Mouse (Mus musculus): ENCODE data around the gene Gm26602. TPM values are rescaled to one million over a fixed set of nuclear protein-coding genes. Genes with fewer than 3 reads are reported as not detected.
A peak's percentile ranks its signal among the peaks of the same experiment; 100 is the strongest.
"Not testable (repeated sequence)": the region's sequence is repeated elsewhere in the genome, so short reads cannot be mapped to it uniquely, and the experiment has no call there.

Gm26602 gene
- polyA plus RNA-seq, 1 experiment from 2014 or later = 7.4 TPM

DNA sequence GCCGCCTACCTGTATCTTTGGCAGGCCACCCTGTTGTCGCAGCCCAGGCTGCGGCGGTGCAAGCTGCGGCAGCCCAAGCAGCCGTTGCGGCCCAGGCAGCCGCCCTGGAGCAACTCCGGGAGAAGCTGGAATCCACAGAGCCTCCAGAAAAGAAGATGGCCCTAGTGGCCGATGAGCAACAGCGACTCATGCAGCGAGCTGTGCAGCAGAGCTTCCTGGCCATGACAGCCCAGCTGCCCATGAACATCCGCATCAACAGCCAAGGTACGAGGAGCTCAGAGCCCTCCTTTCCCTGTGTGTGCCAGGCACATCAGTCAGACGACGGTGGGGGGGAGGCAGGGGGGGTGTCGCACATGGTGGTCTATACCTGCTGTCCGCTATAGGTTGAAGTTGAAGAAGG lies 40.0 kb downstream of the Gm26602 start:
- no peaks in the 10 kb centered on the region for H3K27me3 ChIP-seq (replicated peaks; ENCODE audit: control insufficient read depth, insufficient read depth, low read length)
- ATAC-seq (replicated peaks; ENCODE audit: low FRiP score) (no peak), DNase-seq (ENCODE audit: low spot score) (no peak)
- H3K9ac ChIP-seq (ENCODE audit: low read depth, low read length) = no peak overlapping the region
- H3K4me2 ChIP-seq = no peak overlapping the region
- no peak overlapping the region for H3K27ac ChIP-seq (ENCODE audit: low read depth, low read length)
- peaks cover 23% of the 10 kb centered on the region for H3K36me3 ChIP-seq (ENCODE audit: control insufficient read depth, insufficient read depth, low read length)
- 87% methylated on average over 18 of the region's 18 CpGs for WGBS
- no peaks in the 10 kb centered on the region for H3K9me3 ChIP-seq (ENCODE audit: control insufficient read depth, low read length)
- no peak overlapping the region for H3K4me3 ChIP-seq (ENCODE audit: low read depth, low read length)
- peaks cover 22% of the 10 kb centered on the region for H3K4me1 ChIP-seq (replicated peaks; ENCODE audit: control insufficient read depth, insufficient read depth, low read length)

DNA sequence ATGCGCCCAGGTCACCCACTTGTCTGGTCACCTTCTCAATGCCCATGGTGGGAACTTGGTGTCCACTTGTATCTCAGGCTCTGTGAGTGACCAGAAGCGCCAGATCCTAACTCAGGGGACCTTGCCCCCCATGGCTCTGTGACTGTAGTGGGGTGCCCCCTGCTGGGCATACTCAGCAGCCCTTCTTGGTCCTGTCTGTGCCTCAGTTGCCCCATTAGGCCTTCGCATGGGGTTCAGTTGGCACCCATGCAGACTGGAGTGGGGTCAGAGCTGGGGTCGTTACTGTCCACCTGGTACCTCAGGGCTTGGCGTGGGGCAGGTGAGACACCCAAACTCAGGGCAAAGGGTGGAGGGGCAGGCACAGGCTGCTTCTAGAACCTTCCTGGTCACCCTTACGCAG lies 43.3 kb downstream of the Gm26602 start:
- 81% methylated on average over 6 of the region's 6 CpGs for WGBS
- no peak overlapping the region for H3K9ac ChIP-seq (ENCODE audit: low read depth, low read length)
- peaks cover 23% of the 10 kb centered on the region for H3K36me3 ChIP-seq (ENCODE audit: control insufficient read depth, insufficient read depth, low read length)
- no peaks in the 10 kb centered on the region for H3K9me3 ChIP-seq (ENCODE audit: control insufficient read depth, low read length)
- no peak overlapping the region for H3K27ac ChIP-seq (ENCODE audit: low read depth, low read length)
- no peak overlapping the region for H3K4me3 ChIP-seq (ENCODE audit: low read depth, low read length)
- H3K4me2 ChIP-seq = no peak overlapping the region
- DNase-seq (ENCODE audit: low spot score) (no peak), ATAC-seq (replicated peaks; ENCODE audit: low FRiP score) (no peak)
- H3K4me1 ChIP-seq (replicated peaks; ENCODE audit: control insufficient read depth, insufficient read depth, low read length) = peaks cover 5% of the 10 kb centered on the region; the same call in 1 of the 2 replicates
- H3K27me3 ChIP-seq (replicated peaks; ENCODE audit: control insufficient read depth, insufficient read depth, low read length) = no peaks in the 10 kb centered on the region

- ATAC-seq (replicated peaks; ENCODE audit: low FRiP score) (no peak), DNase-seq (ENCODE audit: low spot score) (no peak)
Measured at GRCm38 (mm10) chr10:79955691-79956090, 45.0 kb downstream of the Gm26602 start.

DNA sequence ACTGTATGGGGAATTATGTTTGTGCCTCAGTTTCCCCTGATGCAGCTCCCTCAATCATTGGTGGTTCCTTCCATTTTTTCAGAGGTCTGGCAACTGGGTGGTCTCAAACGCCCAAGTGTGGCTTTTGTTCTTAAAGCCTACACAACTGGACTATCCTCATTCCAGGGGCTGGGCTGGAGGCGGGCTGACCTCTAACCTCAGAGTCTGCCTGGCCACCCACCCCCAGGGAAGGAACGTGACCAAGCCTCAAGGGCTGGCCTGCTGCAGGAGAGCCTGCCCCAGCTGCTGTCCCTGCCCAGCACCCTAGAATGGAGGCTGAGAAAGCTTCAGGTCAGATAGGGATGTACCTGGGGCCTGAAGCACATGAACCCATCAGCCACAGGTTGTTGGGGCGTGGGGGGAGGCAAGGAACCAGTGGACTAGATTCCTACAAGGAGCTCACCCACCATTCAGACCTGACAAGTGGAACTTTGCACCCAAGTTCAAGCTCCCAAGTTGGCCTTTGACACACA lies 46.0 kb downstream of the Gm26602 start:
- H3K4me1 ChIP-seq (replicated peaks; ENCODE audit: control insufficient read depth, insufficient read depth, low read length) = peaks cover 13% of the 10 kb centered on the region
- ATAC-seq (replicated peaks; ENCODE audit: low FRiP score) = no peak
- H3K9ac ChIP-seq (ENCODE audit: low read depth, low read length) = no peak overlapping the region
- no peak overlapping the region for H3K4me3 ChIP-seq (ENCODE audit: low read depth, low read length)
- no peak for DNase-seq (ENCODE audit: low spot score)
- peaks cover 6% of the 10 kb centered on the region; the same call in 1 of the 2 replicates for H3K36me3 ChIP-seq (ENCODE audit: control insufficient read depth, insufficient read depth, low read length)
- WGBS = 40% methylated on average over 4 of the region's 4 CpGs
- no peaks in the 10 kb centered on the region for H3K27me3 ChIP-seq (replicated peaks; ENCODE audit: control insufficient read depth, insufficient read depth, low read length)
- H3K4me2 ChIP-seq = no peak overlapping the region
- no peak overlapping the region for H3K27ac ChIP-seq (ENCODE audit: low read depth, low read length)
- H3K9me3 ChIP-seq (ENCODE audit: control insufficient read depth, low read length) = no peaks in the 10 kb centered on the region

More at GRCm38 (mm10) chr10:79955691-79956090, 45.0 kb downstream of the Gm26602 start:
- Histone ChIP-seq H3K4me3 (ENCODE audit: low read depth, low read length) (no peak overlapping the region), H3K27ac (ENCODE audit: low read depth, low read length) (no peak overlapping the region), H3K27me3 (replicated peaks; ENCODE audit: control insufficient read depth, insufficient read depth, low read length) (no peaks in the 10 kb centered on the region), H3K9me3 (ENCODE audit: control insufficient read depth, low read length) (no peaks in the 10 kb centered on the region), H3K36me3 (ENCODE audit: control insufficient read depth, insufficient read depth, low read length) (peaks cover 8% of the 10 kb centered on the region), H3K4me1 (replicated peaks; ENCODE audit: control insufficient read depth, insufficient read depth, low read length) (peaks cover 6% of the 10 kb centered on the region), H3K9ac (ENCODE audit: low read depth, low read length) (no peak overlapping the region), H3K4me2 (no peak overlapping the region)
- WGBS = 72% methylated on average over 9 of the region's 9 CpGs

DNA sequence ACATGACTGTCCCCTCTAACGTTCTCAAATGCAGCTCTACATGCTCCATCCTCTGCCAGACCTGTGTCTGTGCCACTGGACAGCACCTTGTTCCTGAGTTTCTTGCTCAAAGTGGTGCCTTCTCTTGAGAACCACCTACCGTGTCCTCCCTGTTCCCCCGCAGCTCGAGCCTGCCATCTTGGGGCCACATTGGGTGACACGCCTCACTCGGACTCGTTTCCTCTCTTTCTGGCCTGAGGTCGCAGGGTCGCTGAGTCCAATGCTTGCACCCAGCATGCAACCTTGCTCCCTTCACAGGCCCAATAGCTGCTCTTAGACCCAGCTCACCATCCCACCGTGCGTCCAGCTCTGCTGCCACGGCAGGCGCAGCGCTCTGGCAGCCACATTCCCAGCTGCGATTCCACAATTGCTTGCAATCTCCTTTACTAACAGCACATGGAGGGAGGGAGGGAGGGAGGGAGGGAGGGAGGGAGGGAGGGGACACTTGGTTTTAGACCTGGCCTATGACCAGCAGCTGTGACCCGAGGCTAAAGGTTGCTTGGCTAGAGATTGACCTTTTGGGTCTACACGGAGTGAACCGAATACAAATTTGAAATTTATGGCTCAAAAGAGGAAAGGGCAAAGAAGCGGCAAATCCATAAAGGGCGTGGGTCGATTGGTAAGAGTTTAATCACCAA lies 47.6 kb downstream of the Gm26602 start:
- H3K27ac ChIP-seq (ENCODE audit: low read depth, low read length) = peak overlapping the region; percentile 43
- H3K27me3 ChIP-seq (replicated peaks; ENCODE audit: control insufficient read depth, insufficient read depth, low read length) = no peaks in the 10 kb centered on the region
- peaks cover 13% of the 10 kb centered on the region for H3K4me1 ChIP-seq (replicated peaks; ENCODE audit: control insufficient read depth, insufficient read depth, low read length)
- no peak for ATAC-seq (replicated peaks; ENCODE audit: low FRiP score)
- peaks cover 20% of the 10 kb centered on the region for H3K36me3 ChIP-seq (ENCODE audit: control insufficient read depth, insufficient read depth, low read length)
- no peaks in the 10 kb centered on the region for H3K9me3 ChIP-seq (ENCODE audit: control insufficient read depth, low read length)
- H3K4me2 ChIP-seq = peak overlapping the region; percentile 51
- 17% methylated on average over 21 of the region's 21 CpGs for WGBS
- H3K4me3 ChIP-seq (ENCODE audit: low read depth, low read length) = 0 out of 2 replicates have a peak overlapping the region, but pooled peaks have one; percentile 10
- DNase-seq (ENCODE audit: low spot score) = peak; percentile 82
- peak overlapping the region; percentile 25; the same call in 1 of the 2 replicates for H3K9ac ChIP-seq (ENCODE audit: low read depth, low read length)

- not testable (repeated sequence) for ATAC-seq (replicated peaks; ENCODE audit: low FRiP score); H3K9ac ChIP-seq (ENCODE audit: low read depth, low read length); H3K9me3 ChIP-seq (ENCODE audit: control insufficient read depth, low read length); H3K27me3 ChIP-seq (replicated peaks; ENCODE audit: control insufficient read depth, insufficient read depth, low read length); DNase-seq (ENCODE audit: low spot score); H3K27ac ChIP-seq (ENCODE audit: low read depth, low read length)
- 39% methylated on average over 9 of the region's 10 CpGs for WGBS
- Histone ChIP-seq H3K4me3 (ENCODE audit: low read depth, low read length) (0 out of 2 replicates have a peak overlapping the region, but pooled peaks have one; percentile 10), H3K4me1 (replicated peaks; ENCODE audit: control insufficient read depth, insufficient read depth, low read length) (peaks cover 13% of the 10 kb centered on the region), H3K4me2 (peak overlapping the region; percentile 44), H3K36me3 (ENCODE audit: control insufficient read depth, insufficient read depth, low read length) (peaks cover 29% of the 10 kb centered on the region)
Measured at GRCm38 (mm10) chr10:79959412-79959811, 48.8 kb downstream of the Gm26602 start.

DNA sequence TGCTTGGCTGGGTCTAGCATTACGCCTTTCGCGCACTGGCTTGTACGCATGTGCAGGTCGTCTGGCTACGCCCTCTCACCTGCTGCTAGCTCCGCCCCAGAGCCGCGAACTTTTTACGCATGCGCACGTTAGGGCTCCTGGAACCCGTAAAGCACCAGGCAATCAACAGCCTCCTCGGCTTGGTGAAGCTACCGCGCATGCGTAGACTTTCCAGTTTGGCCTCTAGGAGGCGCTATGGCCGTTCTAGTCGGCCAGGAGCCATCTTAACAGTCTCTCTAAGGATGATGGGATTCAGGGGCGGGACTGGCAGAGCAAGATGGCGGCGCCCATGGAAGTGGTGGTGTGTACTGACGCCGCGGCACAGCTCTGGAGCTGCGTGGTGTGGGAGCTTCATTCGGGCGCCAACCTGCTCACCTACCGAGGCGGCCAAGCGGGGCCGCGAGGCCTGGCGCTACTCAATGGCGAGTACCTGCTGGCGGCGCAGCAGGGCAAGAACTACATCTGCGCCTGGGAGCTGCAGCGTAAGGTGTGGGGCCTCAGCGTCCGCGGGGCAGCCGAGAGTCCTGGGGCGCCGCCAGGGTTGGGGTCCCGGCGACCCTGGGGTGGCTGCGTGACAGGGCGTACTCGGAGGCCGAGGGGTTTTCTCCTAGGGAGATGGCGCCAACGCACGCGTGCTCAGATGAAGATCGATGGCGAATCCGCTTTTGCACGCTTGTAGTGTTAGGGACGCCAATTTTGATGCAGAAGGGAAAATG lies 49.4 kb downstream of the Gm26602 start, which contains the start of gene Wdr18:
Gene Wdr18 (plus strand): TSS at position 306 of the 755 bp plus-strand sequence.
- Histone ChIP-seq H3K36me3 (ENCODE audit: control insufficient read depth, insufficient read depth, low read length) (peaks cover 35% of the 10 kb centered on the region), H3K9me3 (ENCODE audit: control insufficient read depth, low read length) (no peaks in the 10 kb centered on the region), H3K9ac (ENCODE audit: low read depth, low read length) (peak within 1 kb of the TSS; percentile 84), H3K4me2 (peak within 1 kb of the TSS; percentile 77), H3K4me3 (ENCODE audit: low read depth, low read length) (peak within 1 kb of the TSS; percentile 97), H3K4me1 (replicated peaks; ENCODE audit: control insufficient read depth, insufficient read depth, low read length) (peaks cover 13% of the 10 kb centered on the region), H3K27me3 (replicated peaks; ENCODE audit: control insufficient read depth, insufficient read depth, low read length) (no peaks in the 10 kb centered on the region), H3K27ac (ENCODE audit: low read depth, low read length) (peak within 1 kb of the TSS; percentile 69; the same call in 1 of the 2 replicates)
- DNase-seq (ENCODE audit: low spot score) (peak; percentile 99), ATAC-seq (replicated peaks; ENCODE audit: low FRiP score) (peak; percentile 93)
- WGBS = under 1% methylated on average over 61 of the region's 61 CpGs
